Mouse (Mus musculus) testis, adult 2 months (tissue): ENCODE data around the gene Rnaseh2b. TPM values are rescaled to one million over a fixed set of nuclear protein-coding genes. Genes with fewer than 3 reads are reported as not detected.

Experiments
- H3K27ac ChIP-seq: fragments of 200-500 bp; 2 replicates; pipeline ENCODE4 v1.5.1; 2012; ENCODE audit warnings: low read depth, low read length; ENCODE audit not compliant: control insufficient read depth, insufficient read depth
- H3K27me3 ChIP-seq: fragments of 200-500 bp; 2 replicates; pipeline ENCODE4 v1.6.1; 2012; ENCODE audit warnings: mild to moderate bottlenecking, low read length, moderate library complexity; ENCODE audit not compliant: control insufficient read depth, insufficient read depth
- H3K36me3 ChIP-seq: fragments of 200-500 bp; 2 replicates; pipeline ENCODE4 v1.6.1; 2012; ENCODE audit warnings: mild to moderate bottlenecking, low read length; ENCODE audit not compliant: control insufficient read depth, insufficient read depth
- H3K4me1 ChIP-seq: fragments of 200-500 bp; 2 replicates; pipeline ENCODE4 v1.6.1; 2012; ENCODE audit warnings: low read length; ENCODE audit not compliant: control insufficient read depth, insufficient read depth
- H3K4me3 ChIP-seq: fragments of 200-500 bp; 2 replicates; pipeline ENCODE4 v1.5.1; 2012; ENCODE audit warnings: low read depth, mild to moderate bottlenecking, low read length, moderate library complexity, mixed read lengths; ENCODE audit not compliant: control insufficient read depth
- CTCF ChIP-seq: fragments of 200-500 bp; IDR thresholded peaks from 2 replicates; pipeline ENCODE4 v1.5.1; 2012; ENCODE audit warnings: low read depth, mild to moderate bottlenecking, inconsistent platforms, low read length, moderate library complexity; ENCODE audit not compliant: control insufficient read depth, insufficient read depth, insufficient replicate concordance
- POLR2A ChIP-seq: fragments of 200-500 bp; IDR thresholded peaks from 2 replicates; pipeline ENCODE4 v1.6.1; 2012; ENCODE audit warnings: low read depth, mild to moderate bottlenecking, inconsistent platforms, low read length, moderate library complexity; ENCODE audit not compliant: control insufficient read depth
- polyA plus RNA-seq: library from polyadenylated mRNA; depleted of rRNA; stranded (reverse); fragments of >200 nt; gene quantifications from 2 replicates; pipeline ENCODE4 v1.2.3, GENCODE M21; 2012

Rnaseh2b gene
- polyA plus RNA-seq, 1 experiment = 1.4 TPM

DNA sequence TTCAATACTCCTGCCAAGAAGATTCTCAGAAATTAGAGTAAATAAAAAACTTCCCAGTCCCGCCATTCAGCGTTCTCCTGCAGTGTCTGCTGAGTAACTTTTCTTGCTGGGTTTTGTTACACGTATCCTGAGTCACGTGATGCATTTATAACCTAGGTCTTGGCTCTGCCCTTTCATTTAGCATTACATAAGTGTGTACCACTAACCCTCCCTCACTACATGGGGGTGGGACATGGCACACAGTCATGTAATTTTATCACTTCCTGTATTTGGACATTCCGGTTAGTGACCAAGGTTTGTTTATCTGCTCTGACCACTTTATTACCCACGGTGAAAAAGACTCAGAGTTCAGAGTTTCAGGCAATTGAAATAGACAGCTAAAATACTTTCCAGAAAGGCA, 78.4 kb downstream of the Rnaseh2b start:
- Histone ChIP-seq H3K27ac (no peak overlapping the region), H3K4me1 (no peaks in the 10 kb centered on the region), H3K27me3 (no peaks in the 10 kb centered on the region), H3K4me3 (no peak overlapping the region), H3K36me3 (no peaks in the 10 kb centered on the region)
- TF ChIP-seq POLR2A = no peak
- TF ChIP-seq CTCF = no peak

DNA sequence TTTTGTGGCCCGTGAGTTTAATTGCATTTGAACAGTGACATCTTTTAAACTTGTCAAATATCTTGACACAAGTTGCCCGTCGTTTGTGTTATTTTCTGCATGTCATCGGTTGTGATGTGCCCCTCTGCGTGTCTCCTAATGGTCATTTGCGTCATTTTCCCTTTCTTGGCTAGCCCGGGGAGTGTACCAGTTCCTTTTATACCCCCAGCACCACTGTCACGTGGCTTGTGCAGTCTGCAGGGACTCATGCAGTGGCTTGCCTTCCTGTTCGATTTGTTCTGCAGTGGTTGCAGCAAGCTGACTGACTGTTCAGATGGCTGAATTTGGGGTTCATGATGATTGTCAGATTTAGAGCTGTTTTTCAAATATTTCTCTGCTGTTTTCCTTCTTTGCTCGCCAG, 81.6 kb downstream of the Rnaseh2b start:
- H3K4me3 ChIP-seq = no peak overlapping the region
- H3K27me3 ChIP-seq = no peaks in the 10 kb centered on the region
- H3K27ac ChIP-seq = no peak overlapping the region
- H3K4me1 ChIP-seq = no peaks in the 10 kb centered on the region
- no peaks in the 10 kb centered on the region for H3K36me3 ChIP-seq
- TF ChIP-seq CTCF = no peak
- TF ChIP-seq POLR2A = no peak

DNA sequence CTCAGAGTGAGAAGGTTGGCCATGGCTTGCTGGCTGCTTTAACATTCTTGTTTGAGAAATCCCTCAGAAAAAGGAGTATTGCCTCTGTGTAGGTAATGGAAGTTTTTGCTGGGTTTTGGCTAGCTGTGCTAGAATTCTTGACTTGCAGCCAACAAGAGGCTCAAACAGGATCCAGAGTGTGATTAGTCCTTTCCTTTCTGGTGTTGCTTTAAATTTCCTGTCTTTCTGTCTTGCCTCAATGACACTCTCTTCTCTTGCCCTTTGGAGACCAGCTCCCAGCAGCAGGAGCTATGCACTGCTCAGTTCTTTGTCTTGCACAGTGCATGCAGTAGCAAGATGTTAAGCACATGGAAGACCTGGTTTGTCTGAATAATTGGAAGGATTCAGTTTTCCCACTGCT, 83.3 kb downstream of the Rnaseh2b start:
- Histone ChIP-seq H3K36me3 (no peaks in the 10 kb centered on the region), H3K4me3 (no peak overlapping the region), H3K4me1 (no peaks in the 10 kb centered on the region), H3K27me3 (no peaks in the 10 kb centered on the region), H3K27ac (no peak overlapping the region)
- TF ChIP-seq CTCF = no peak

DNA sequence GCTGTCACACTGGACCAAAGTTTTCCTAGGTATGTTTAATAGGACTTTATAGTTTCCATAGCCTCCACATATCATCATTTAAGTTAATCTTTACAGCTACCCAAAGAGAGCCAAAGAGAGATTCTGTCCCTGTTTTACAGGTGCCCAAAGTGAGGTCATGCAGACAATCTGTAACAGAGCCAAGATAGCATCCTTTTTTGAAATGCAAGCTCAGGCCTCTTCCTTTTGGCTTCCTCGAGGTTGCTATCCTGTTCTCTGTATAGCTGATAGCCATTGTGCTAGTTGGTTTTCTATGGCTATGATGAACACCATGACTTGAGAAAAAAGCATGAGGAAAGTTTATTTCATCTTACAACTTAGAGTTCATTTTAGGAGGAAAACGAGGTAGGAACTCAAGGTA, 83.7 kb downstream of the Rnaseh2b start:
- H3K27me3 ChIP-seq = no peaks in the 10 kb centered on the region
- no peak overlapping the region for H3K27ac ChIP-seq
- TF ChIP-seq CTCF = no peak
- no peak for TF ChIP-seq POLR2A
- H3K4me3 ChIP-seq = no peak overlapping the region
- H3K4me1 ChIP-seq = no peaks in the 10 kb centered on the region
- no peaks in the 10 kb centered on the region for H3K36me3 ChIP-seq

DNA sequence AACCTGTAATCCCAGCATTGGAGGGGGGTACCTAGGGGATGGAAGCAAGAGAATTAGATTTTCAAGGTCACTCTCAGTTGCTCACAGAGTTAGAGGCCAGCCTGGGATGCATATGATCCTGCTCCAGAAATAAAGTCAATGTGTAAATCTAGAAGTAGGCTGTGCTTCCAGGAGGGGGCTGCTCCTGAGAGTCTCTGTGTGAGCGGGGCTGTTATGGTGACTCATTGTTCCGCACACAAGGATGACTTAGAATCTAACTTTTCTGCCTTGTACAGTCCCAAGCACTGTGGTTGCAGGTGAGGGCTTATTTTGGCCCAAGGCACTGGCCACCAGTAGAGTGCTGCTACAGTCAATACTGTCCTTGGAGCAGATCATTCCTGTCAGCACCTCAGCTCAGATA, 87.0 kb downstream of the Rnaseh2b start:
- no peaks in the 10 kb centered on the region for H3K27me3 ChIP-seq
- H3K4me1 ChIP-seq = no peaks in the 10 kb centered on the region
- H3K27ac ChIP-seq = no peak overlapping the region
- no peak overlapping the region for H3K4me3 ChIP-seq
- H3K36me3 ChIP-seq = no peaks in the 10 kb centered on the region
- TF ChIP-seq CTCF (no peak), POLR2A (no peak)

DNA sequence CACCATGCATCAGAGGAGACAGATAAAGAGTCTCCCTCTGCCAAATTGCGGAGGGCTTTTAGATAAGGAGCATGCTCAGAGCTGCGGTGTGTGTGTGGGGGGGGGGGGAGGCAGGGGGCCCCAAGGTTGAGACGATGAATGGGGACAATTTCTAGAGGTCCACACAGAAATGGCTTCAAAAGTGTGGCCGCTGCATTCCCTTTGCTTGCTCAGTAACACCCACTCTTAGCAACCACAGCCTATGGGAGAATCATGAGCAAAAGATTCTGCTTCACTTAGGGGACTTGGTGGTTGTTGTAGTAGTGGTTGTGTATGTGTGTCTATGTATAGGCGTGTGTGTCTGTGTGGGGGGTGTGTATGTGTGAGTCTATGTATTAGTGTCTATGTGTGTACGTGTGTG, 88.2 kb downstream of the Rnaseh2b start:
- H3K4me3 ChIP-seq = no peak overlapping the region
- no peak overlapping the region for H3K27ac ChIP-seq
- no peaks in the 10 kb centered on the region for H3K4me1 ChIP-seq
- H3K27me3 ChIP-seq = no peaks in the 10 kb centered on the region
- H3K36me3 ChIP-seq = no peaks in the 10 kb centered on the region
- TF ChIP-seq POLR2A (no peak), CTCF (no peak)

DNA sequence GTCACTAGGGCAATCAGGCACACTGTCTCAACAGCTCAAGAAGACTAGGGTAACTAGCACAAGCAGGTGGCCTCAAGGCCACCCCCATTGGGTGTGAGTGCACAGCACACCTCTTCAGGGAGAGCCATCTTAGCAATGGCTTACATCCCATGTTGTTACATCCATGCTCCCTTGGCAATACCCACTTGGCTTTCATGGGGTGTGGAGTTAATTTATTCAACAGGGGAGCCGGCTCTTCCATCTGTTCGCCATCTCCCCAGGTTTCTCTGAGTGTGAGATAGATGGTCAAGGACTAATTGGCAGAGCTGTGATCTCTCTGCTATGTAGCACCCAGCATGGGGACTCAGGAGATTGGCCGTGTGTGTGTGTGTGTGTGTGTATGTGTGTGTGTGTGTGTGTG, 90.7 kb downstream of the Rnaseh2b start:
- H3K27ac ChIP-seq = no peak overlapping the region
- H3K4me3 ChIP-seq = no peak overlapping the region
- H3K27me3 ChIP-seq = no peaks in the 10 kb centered on the region
- H3K4me1 ChIP-seq = no peaks in the 10 kb centered on the region
- no peaks in the 10 kb centered on the region for H3K36me3 ChIP-seq
- TF ChIP-seq CTCF (no peak), POLR2A (no peak)

DNA sequence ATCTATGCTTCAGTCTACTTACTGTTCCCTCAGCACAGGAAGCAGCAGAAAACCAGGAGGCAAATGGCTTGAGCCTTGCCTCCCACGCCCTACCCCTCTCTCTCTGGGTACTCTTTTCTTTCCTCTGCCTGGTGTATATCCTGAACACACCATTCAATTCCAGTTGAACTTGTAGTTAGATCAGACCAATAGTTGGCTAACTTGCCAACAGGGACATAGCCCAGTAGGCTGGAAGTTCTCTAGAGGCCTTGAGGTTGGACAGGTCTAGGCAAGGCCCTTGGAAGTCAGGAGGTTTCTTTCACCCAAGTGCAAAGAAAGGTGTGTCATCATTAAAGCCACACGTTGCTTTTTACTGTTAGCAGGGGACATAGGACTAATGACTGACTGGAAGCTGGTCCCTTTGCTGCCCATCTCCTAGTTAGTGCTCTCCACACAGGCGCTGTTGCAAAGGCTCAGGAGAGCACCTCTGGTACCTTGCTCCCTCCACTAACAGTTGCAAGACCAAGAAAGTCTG, 91.5 kb downstream of the Rnaseh2b start:
- H3K27me3 ChIP-seq = no peaks in the 10 kb centered on the region
- H3K27ac ChIP-seq = no peak overlapping the region
- no peaks in the 10 kb centered on the region for H3K36me3 ChIP-seq
- no peak for TF ChIP-seq POLR2A
- no peaks in the 10 kb centered on the region for H3K4me1 ChIP-seq
- no peak overlapping the region for H3K4me3 ChIP-seq
